Mouse (Mus musculus) large intestine, adult 2 months (tissue): Measurements from ENCODE around the gene Nhsl1. TPM values are rescaled to one million over a fixed set of nuclear protein-coding genes. Genes with fewer than 3 reads are reported as not detected.

Experiments
- DNase-seq: peaks from one replicate; pipeline ENCODE4 v3.0.0-alpha.2; 2012; ENCODE audit warnings: low read depth, low spot score
- WGBS: fragments of 180-500 bp; shearing (Covaris S2); methylation state at CpG from one replicate; pipeline ENCODE4 v1.1.7; 2018; 5-methylcytosine and 5-hydroxymethylcytosine counted together
- polyA plus RNA-seq: library from polyadenylated mRNA; depleted of rRNA; stranded (reverse); fragments of >200 nt; gene quantifications from 2 replicates; pipeline ENCODE4 v1.2.3, GENCODE M21; 2012

The Nhsl1 gene
- polyA plus RNA-seq, 1 experiment, result 20.9 TPM

DNA sequence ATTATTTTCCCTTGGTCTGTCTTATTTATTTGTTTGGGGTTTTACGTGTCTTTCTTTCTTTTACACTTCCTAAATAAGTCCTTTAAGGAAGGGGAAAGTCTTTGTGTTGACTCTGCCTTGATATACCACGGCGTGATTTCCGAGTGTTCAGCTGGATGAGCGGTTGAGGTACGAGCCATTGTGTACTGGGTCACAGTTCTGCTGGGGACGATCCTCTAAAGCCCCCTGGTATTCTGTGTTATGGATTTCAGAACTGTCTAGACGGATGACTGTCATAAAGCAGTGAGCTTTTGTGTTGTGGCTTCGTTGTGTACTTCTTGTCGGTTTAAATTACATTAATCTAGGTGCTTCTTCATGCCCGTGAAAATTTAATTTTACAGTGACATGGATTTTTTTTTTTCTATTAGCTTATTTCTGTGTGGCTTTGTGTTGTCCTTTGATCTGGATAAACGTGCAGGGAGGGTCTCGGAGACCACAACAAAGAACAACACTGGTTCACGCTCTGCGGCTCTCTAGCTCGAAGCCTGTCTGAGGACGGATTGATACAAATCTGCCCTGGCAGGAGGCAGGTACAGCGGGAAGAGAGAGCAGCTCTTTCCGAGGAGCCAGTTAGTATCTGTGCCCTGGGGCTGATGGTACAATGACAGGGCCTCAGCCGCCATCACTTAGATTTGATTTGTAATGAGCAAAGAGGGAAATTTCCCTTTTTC, 151.7 kb downstream of the Nhsl1 start:
- DNase-seq, result no peak
- WGBS, result 38% methylated on average over 20 of the region's 20 CpGs

DNA sequence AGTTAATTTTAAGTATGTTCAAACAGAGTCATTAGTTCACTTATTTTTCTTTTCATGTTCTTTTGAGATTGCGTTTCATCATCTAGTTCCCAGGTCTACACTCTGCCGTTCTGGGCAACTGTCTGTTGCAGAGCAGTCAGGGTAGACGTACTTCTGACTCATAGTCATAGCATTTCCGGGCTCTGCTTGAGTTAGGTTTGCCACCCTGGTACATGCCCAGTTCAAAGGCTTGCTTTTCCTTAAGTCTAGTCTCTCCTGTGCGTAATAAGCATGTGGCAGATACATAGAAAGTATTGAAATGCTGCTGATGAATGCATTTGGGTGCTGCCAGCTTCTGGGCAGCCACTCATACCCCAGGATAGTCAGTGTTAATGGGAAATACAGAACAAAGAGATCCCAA, 152.9 kb downstream of the Nhsl1 start:
- no peak for DNase-seq
- 35% methylated on average over 5 of the region's 5 CpGs for WGBS

DNA sequence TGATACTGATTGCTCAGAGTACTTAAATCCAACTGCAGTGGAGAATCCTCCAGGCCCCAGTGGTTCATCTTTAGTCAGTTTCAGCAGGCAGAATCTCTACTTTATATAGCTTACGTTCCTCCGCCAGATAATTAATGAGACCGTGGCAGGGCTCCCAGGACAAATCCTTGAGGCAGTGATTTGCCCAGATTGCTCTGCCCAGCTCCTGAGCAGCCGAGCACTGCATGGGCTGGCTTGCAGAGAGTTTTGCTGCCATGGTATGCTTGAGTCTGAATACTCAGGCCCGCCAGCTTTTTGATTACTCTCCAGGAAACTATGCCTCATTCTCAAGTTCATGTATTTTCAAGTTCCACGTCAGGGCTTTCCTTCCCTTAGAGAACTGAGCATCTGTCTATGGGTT, 156.3 kb downstream of the Nhsl1 start:
- WGBS, result 78% methylated on average over 6 of the region's 6 CpGs
- DNase-seq, result no peak

DNA sequence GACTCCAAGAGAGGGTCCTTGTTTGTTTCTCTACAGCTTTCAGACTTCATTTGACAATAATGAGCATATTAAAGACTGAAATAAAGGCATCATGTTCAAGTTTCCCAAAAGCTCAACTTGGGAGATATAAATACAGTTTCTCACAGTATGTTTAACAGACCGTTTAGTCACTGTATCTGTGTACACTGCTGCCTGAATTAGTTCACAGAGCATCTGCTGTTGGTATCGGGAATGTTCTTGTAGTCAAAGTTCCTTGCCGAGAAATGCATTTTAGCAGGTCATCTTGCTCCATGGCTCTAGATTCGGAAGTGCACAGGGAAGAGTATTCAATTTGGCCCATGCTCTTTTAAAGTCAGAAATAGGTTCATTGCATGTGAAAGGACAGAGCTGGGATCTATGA, 159.5 kb downstream of the Nhsl1 start:
- 61% methylated on average over 4 of the region's 4 CpGs for WGBS
- DNase-seq, result no peak

DNA sequence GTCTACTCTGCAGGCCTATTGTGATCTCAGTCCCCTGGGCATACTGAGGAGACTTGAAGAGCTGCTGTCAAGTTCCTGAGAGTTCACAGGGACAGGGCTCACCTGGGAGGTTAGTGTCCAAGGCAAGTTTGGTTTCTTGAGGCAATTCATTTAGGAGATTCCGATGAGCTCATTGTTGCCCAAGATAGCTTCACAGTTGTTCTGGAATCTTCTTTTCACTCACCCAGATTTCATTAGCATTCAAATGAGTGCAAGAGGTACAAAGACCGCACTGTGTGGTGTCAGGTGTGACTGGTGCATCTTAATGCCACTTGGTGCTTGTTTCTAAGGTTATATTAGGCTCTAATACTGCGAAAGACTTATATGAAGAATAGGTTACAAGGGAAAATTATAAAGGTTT, 160.5 kb downstream of the Nhsl1 start:
- no peak for DNase-seq
- WGBS, result 93% methylated on average over 3 of the region's 3 CpGs

DNA sequence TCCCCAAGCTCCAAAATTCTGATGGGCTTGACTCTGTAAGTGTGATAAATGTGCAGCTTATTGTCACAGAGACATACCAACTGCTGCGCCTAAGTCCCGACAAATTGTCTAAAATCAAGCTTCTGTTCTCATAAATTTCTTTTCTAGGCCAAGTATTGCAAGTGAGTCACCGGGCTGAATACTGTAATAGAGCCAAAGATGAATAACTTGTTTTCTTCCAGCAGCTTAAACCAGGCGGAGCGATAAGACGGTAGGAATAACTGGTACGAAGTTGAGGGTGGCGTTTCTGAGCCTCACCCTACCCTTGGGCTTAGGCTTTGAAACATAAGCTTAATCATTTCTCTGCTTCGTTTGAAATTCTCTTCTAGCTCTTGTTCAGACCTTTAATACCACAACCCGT, 162.1 kb downstream of the Nhsl1 start:
- WGBS, result 34% methylated on average over 10 of the region's 10 CpGs
- DNase-seq, result no peak

DNA sequence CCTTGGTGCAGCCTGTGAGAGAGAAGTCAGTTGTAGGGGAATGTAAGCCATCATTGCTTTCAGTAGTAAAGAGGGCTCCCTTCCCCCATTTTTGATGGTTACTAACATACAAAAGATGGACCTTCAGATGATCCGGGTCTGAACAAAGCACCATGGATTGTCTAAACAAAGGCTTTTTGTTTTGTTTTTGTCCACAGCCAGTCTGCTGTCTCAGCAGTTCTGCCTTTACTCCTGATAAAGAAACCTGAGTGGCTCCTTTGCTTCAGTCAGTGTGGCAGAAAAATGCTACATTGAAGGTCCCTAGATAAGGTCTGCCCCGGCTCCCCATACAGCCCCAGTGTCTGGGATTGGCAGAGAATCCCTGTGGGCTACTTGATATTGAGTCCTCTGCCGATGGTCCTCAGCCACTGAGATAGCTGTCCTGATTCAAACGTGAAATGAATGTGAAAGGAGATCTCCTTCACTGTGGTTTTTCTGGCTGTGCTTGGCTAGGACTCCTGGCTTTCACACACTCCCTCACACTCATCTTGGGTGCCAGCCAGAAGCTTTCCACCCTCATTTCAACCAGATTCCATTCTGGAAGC, 163.9 kb downstream of the Nhsl1 start:
- DNase-seq, result no peak
- WGBS, result 51% methylated on average over 4 of the region's 4 CpGs

DNA sequence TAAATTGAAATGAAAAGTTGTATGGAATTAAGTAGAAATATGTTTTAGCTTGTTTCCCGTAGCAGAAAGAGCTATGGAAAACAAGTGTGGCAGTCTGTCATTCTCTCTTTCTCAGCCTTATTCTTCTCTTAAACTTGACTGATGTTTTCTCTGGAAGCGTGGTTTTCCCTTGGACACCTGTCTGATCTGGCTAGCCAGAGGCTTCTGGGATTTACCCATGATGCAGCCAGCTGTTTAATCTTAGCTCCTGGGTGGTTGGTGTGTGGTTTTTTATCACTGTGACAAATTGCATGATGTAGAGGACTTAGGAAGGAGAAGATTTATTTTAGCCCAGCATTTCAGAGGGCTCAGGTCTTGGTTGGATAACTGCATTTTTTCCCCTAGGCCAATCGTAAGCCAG, 164.9 kb downstream of the Nhsl1 start:
- DNase-seq, result no peak
- WGBS, result 90% methylated on average over 3 of the region's 3 CpGs

DNA sequence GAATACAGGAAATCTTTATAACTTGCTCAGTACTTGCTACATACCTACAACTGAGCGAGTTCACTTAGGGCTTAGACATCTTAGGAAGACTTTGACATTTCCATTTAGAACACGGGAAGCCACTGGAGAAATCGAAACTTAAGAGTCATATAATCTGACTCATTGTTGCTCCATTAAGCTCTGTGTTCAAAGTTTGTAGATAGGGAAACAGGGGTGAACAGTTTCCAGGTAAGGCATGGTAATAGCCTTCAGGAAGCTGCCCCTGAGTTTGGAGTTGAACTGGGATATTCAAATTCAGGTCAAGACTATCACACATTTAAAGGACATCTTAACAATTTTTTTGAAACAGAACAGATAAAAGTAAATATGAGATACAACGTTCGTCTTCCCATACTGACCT, 165.9 kb downstream of the Nhsl1 start:
- WGBS, result 58% methylated on average over 5 of the region's 5 CpGs
- no peak for DNase-seq

DNA sequence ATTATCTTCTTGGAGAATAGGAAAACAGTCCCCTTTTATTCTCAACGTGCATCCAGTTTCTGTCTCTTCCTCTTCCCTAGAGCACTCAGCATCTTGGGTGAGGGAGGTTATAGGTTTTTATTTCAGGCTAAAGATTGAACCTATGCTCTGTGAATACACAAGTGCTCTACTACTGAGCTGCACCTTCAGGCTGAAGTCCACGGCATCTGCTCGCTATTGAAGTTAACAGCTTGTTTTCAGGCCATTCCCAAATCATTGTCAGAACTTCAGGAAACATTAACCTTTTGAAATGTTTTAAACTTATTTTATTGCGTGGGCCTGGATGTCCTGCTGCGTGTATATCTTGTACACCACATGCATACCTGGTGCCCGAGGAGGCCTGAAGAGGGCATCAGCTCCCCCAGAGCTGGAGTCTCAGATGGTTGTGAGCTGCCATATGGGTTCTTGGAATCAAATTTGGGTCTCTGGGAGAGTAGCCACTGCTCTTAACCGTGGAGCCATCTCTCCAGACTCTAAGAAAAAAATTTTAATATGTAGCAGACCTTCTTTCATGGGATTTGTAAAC, 169.5 kb downstream of the Nhsl1 start:
- no peak for DNase-seq

DNA sequence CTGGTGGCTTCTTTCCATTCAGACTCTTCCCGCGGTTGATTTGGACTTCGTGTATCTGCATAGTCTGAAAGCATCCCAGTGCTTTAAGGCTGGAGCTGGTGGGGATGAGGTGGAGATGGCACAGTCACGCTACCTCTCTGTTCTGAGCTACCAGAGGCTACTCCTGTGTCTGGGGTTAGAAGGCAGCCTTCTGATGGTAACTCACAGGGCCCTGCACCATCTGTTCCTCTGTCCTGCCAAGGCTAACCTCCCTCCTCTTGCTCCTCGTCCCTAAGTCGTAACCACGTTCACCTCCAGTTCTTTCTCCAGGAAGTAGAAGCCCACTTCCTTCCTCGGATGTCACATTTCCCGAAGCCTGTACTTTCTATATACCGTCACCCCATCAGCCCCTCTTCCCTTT, 171.2 kb downstream of the Nhsl1 start:
- 73% methylated on average over 10 of the region's 10 CpGs for WGBS

More for the DNA sequence above, 169.5 kb downstream of the Nhsl1 start:
- WGBS, result 35% methylated on average over 7 of the region's 7 CpGs

DNA sequence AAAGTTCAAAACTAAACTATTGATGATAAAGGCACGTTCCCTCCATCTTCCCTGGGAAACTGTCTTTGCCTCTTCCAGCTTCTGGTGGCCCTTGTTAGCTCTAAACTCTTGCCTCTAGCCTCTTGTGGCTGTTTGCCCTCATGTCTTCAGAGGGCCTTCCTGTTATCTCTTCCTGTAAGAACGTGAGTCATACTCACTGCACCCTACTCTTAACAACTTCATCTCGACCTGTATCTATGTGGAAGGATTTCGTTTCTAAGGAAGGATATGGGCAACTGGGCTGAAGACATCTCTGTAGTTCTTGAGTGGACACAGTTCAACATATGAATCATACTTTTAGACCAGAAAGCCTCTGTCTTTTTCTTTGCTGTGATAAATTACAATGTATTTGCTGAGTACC, 173.2 kb downstream of the Nhsl1 start:
- DNase-seq, result no peak
- WGBS, result 32% methylated on average over 4 of the region's 4 CpGs

More for the DNA sequence above, 171.2 kb downstream of the Nhsl1 start:
- DNase-seq, result no peak

DNA sequence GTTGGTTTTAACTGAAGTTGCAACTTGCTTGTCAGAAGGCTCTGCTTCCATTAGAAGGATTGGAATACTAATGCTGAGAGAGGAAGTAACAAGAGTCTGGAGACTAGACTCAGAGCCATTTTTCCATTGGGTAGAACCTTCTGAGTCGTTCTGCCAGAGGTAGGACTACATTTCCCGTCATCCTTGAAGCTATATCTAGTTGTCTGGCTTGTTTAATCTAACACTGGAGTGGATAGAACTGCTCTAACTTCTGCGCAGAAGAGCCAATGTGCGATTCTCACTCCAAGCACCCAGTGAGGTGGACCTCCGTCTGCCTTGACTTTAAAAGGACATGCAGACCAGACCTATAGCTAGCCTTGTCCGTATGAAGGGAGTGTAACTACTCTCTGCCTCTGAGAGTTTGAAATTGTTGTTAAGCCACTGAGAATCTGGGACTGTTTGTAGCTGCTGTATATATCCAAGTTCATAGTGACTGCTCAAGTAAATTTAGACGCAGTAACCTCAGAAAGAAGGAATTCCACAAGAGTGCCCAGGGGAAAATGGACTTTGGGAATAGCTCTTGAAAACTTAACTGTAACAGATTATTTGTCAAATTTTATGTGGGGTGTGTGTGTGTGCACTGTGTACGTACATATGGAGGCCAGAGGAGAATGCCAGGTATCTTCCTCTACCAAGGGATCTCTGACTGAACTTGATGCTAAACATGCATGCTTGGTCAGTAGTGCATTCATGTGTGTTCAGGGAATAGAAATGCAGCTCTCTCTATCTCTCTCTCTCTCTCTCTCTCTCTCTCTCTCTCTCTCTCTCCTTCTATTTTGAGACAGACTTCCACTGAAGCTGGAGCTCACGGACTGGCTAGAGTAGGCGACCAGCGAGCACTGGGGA, 174.5 kb downstream of the Nhsl1 start:
- WGBS, result 81% methylated on average over 11 of the region's 11 CpGs
- DNase-seq, result no peak

DNA sequence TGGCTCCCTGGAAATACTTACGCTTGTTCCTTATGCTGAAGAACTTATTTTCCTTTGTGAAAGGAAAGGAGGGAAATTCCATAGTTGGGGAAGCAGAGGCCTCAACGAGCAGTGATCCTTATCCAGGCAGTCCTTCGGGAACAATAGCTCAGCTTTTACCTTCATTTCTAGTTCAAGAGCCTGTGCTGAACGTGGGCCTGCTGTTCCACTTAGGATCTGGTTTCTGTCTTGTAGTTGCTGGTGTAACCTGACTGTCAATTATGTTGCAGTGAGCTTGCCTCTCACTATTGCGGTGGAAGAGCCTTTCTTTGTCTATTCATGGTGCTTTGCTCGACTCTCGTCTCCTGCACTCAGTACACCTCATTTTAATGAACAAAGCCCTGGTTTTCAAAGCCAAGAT, 175.5 kb downstream of the Nhsl1 start:
- DNase-seq, result no peak
- 72% methylated on average over 7 of the region's 7 CpGs for WGBS

DNA sequence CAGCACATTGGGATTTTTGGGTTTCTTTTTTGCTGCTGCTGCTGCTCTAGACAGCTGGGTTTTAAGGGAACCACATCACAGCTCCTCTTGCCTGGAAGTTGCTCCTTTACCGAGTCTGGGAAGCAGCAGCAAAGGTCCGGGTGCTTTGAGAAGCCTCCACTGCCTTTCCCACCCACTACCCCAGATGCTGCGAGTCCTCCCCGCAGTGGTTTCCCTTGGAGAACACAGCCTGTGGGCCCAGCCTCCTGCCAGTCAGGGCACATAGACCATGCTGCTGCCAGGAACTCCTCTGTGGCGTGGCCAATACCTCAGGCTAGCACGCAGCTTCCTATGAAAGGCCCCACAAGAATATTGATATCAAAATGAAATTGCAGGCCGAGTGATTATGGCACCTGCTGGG, 178.3 kb downstream of the Nhsl1 start:
- 55% methylated on average over 7 of the region's 7 CpGs for WGBS
- no peak for DNase-seq

DNA sequence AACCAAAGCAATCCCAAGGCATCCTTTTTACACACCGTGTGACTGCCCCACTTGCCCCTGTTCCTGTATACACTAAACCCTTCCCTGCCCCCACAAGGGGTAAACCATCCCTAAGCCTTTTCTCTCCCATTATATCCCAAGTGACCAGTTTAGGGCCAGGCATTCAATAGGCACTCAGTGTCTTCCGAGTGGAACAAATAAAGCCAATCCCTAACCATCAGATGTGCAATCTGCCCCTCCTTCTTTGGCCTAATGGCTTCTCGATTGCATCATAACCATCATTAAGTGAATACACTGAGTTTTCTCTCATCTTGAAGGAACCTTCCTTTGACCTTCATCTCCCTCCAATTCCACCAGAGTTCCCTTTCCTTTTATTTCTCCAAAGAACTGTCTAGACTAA, 183.2 kb downstream of the Nhsl1 start:
- no peak for DNase-seq
- whole genome bisulfite sequencing, result 63% methylated on average over 3 of the region's 3 CpGs

DNA sequence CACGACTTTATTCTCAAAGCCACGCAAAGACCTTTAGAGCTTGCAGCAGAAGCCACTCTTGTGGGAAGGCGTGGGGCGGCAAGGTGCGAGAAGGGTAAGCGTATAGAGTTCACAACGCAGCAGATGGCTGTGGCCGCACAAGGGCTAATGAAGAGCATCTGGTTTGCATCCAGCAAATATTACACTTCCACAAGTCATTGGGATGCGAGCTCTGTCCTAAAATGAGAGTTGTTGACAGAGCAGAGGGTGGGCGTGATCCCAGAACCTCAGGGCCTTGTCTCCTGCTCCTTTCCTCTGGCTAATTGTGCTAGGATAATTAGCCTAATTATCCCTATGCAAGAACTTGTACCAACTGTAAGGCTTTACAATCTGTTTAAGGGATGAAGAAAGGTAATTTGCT, 186.9 kb downstream of the Nhsl1 start:
- 66% methylated on average over 10 of the region's 10 CpGs for WGBS
- DNase-seq, result no peak

DNA sequence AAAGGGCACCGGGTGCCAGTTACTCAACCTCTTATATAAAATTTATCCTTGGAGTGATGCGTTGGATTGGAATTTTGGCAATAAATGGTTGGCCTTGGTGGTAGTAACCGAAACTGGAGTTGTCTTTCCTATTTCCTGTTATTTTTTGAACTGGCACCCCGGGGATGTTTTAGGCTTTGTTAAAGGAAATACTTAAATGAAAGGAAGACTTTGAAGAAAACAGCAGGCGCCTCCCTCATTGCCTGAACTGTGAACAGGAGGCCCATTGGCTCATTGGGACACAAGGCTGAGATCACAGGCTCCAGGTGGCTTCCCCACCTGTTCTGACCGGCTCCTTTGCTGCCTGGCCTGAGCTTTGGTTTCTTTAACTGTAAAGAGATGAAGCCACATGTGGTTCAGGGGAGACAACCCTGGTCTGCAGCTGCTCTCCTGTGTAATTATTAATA, 187.7 kb downstream of the Nhsl1 start:
- DNase-seq, result no peak
- 26% methylated on average over 6 of the region's 6 CpGs for WGBS

DNA sequence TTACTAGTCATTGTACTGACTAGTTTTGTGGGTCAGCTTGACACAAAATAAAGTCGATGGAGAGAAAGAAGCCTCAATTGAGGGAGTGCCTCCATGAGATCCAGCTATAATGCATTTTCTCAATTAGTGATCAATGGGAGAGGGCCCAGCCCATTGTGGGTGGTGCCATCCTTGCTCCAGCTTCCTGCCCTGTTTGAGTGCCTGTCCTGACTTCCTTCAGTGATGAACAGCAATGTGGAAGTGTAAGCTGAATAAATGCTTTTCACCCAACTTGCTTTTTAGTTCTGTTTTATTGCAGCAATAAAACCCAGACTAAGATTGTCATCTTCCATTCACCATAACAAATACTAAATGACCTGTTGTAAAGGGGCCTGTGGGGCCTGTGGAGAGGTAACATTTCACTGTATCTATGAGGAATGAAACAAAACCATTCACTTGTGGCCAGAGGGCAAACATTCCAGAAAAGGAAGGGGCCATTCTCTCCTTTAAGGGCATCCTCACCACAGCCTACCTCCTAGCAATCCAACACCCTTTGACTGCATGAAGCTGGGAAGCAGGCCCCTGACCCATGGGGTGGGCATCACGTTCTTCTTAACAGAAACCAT, 189.2 kb downstream of the Nhsl1 start:
- WGBS, result 29% methylated on average over 2 of the region's 2 CpGs
- DNase-seq, result no peak

DNA sequence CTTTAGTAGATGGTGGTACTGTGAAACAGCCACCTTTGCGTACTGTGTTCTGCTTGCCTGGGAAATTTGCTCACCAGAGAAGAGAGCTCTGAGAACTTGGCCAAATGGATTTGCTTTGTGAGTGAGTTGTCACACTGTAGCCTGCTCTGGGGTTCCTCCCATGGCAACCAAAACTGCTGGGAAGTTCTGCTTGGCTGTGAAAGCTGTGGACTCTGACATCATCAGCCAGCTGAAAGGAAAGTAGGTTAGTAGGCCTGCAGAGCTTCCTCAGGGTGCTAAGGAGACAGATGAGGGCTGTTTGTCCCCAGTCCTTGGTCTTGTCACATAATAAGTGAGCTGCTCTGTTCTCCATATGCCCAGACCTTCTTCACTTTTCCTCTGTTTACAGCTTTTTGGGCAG, 189.8 kb downstream of the Nhsl1 start:
- WGBS, result 45% methylated on average over 1 of the region's 1 CpGs
- DNase-seq, result no peak
